Mouse (Mus musculus) lung, postnatal 14 days (tissue): ENCODE data around the gene Arhgef10l.

Experiments
- DNase-seq: peaks from one replicate; pipeline ENCODE4 v3.0.0; 2021

Arhgef10l gene

GRCm38 (mm10) chr4:140665760-140666159, at the start of gene Arhgef10l:
TSS of gene Arhgef10l (minus strand) at chr4:140666012.
- peak; percentile 68 for DNase-seq

- DNase-seq = no peak
Observed at GRCm38 (mm10) chr4:140714586-140714985, 48.8 kb upstream of the Arhgef10l start.

- DNase-seq = peak; percentile 96
Observed at GRCm38 (mm10) chr4:140713480-140714365, 47.9 kb upstream of the Arhgef10l start.

- DNase-seq = no peak
Observed at GRCm38 (mm10) chr4:140711360-140711759, 45.5 kb upstream of the Arhgef10l start.

GRCm38 (mm10) chr4:140710781-140711180, 45.0 kb upstream of the Arhgef10l start:
- DNase-seq = no peak

- no peak for DNase-seq
Observed at GRCm38 (mm10) chr4:140709617-140710016, 43.8 kb upstream of the Arhgef10l start.

GRCm38 (mm10) chr4:140709111-140709510, 43.3 kb upstream of the Arhgef10l start:
- no peak for DNase-seq

GRCm38 (mm10) chr4:140708297-140708927, 42.6 kb upstream of the Arhgef10l start:
- peak; percentile 50 for DNase-seq

GRCm38 (mm10) chr4:140707615-140708014, 41.8 kb upstream of the Arhgef10l start:
- no peak for DNase-seq

GRCm38 (mm10) chr4:140704166-140704565, 38.4 kb upstream of the Arhgef10l start:
- DNase-seq = no peak

- no peak for DNase-seq
Observed at GRCm38 (mm10) chr4:140703636-140704035, 37.8 kb upstream of the Arhgef10l start.

- peak; percentile 88 for DNase-seq
Observed at GRCm38 (mm10) chr4:140702611-140703327, 37.0 kb upstream of the Arhgef10l start.

- DNase-seq = no peak
Observed at GRCm38 (mm10) chr4:140701716-140702561, 36.1 kb upstream of the Arhgef10l start.

- peak; percentile 81 for DNase-seq
Observed at GRCm38 (mm10) chr4:140701049-140701715, 35.4 kb upstream of the Arhgef10l start.

GRCm38 (mm10) chr4:140700269-140701018, 34.6 kb upstream of the Arhgef10l start, which contains the start of gene Rcc2:
TSS of gene Rcc2 (plus strand) at chr4:140700541.
- DNase-seq = no peak

GRCm38 (mm10) chr4:140699441-140700127, 33.8 kb upstream of the Arhgef10l start:
- DNase-seq = peak; percentile 71

- DNase-seq = no peak
Observed at GRCm38 (mm10) chr4:140695675-140696585, 30.1 kb upstream of the Arhgef10l start.

GRCm38 (mm10) chr4:140695146-140695545, 29.3 kb upstream of the Arhgef10l start:
- DNase-seq = no peak

- no peak for DNase-seq
Observed at GRCm38 (mm10) chr4:140694551-140695060, 28.8 kb upstream of the Arhgef10l start.
